Mouse (Mus musculus) brain, embryonic 14.5 days (tissue): ENCODE data around the gene Cldn14.

ENCODE experiments used
- CTCF ChIP-seq: fragments of 200-500 bp; IDR thresholded peaks from 2 replicates; pipeline ENCODE4 v1.5.1; 2012; ENCODE audit warnings: inconsistent platforms, mild to moderate bottlenecking, moderate library complexity, borderline replicate concordance; ENCODE audit not compliant: insufficient read depth, insufficient read length; ENCODE audit errors: extremely low read depth
- POLR2A ChIP-seq: fragments of 200-500 bp; IDR thresholded peaks from 2 replicates; pipeline ENCODE4 v1.6.1; 2012; ENCODE audit warnings: mild to moderate bottlenecking, inconsistent platforms, borderline replicate concordance; ENCODE audit not compliant: poor library complexity, insufficient read depth, insufficient read length, severe bottlenecking; ENCODE audit errors: extremely low read depth

DNA sequence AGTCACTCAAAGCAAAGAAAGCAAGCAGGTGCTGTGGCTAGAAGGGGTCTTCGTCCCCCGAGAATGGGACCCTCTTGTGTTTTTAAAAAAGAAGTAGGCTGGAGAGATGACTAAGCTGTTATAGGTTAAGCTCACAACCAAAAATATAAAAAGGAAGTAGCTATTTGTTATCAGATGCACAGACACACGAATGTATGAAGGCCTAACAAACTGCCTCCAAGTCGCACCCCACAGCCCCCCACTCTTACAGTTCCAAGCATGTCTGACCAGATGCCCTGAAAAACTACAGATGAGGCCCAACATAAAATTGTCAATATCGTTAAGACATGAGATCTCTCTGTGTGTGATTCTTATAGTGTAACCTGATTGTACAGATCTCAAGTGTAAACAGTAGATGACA is 23.6 kb upstream of the Cldn14 start:
- TF ChIP-seq POLR2A (no peak), CTCF (no peak)
